8 mouse cellular contexts compared by ENCODE assay signal in the genomic region with DNA sequence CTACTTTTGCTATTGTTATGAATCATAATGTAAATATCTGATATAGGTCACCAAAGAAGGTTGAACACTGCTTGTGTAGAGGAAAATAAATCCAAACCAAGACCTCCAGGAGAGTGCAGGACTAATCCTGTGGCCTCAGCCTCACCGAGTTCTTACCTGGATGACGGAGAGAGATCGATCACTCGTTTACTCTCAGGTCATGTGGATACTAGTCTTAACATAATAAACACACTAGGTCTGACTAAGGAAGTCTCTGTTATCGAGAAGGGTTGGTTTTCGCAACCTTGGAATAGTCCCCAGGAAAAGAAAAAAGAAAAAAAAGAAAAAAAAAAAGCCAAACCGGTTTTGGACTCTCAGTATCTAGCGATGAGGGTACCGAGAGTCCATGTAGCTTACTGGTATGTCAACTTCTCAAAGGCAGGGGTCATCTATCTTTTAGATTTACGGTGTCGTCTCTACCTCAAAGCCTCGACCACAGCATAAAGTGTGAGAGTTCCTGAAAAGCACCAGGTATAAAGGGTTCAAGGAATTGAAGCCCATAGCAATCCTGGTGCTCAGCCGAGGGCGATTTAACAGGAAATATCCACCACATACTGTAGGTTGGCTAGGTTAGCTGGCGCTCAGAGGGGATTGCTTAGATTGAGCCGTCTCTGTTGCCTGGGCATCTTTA. TPM values are rescaled to one million over a fixed set of nuclear protein-coding genes. Genes with fewer than 3 reads are reported as not detected.
DNase-seq lines count a peak whose midpoint lies in the region; ATAC-seq and TF ChIP-seq lines count a peak whose summit lies in the region.

No protein-coding gene starts in this region.

- H3K9ac ChIP-seq in lung, embryonic 16.5 days (ENCODE audit: low read length), result peak overlapping the region; percentile 60
- peak overlapping the region; percentile 60 for H3K9ac ChIP-seq in limb, embryonic 12.5 days (replicated peaks)

- 17% methylated on average over 16 of the region's 16 CpGs for WGBS in lung, embryonic 16.5 days
- 41% methylated on average over 16 of the region's 16 CpGs for WGBS in limb, embryonic 12.5 days
- 42% methylated on average over 16 of the region's 16 CpGs for WGBS in olfactory bulb, adult 2 months

- no peak for DNase-seq in lung, postnatal 10 days
- no peak for DNase-seq in cerebellum, postnatal 14 days
- no peak for DNase-seq in kidney, postnatal 4 days
- DNase-seq in urinary bladder, postnatal 10 days (ENCODE audit: low spot score), result no peak

- H3K27me3 ChIP-seq in lung, embryonic 16.5 days (ENCODE audit: control insufficient read depth, insufficient read depth, low read depth, low read length), result no peaks in the 10 kb centered on the region
- H3K27me3 ChIP-seq in limb, embryonic 12.5 days, result no peaks in the 10 kb centered on the region

- ATAC-seq in lung, embryonic 16.5 days (ENCODE audit: low read depth), result peak; percentile 27
- ATAC-seq in limb, embryonic 12.5 days (ENCODE audit: insufficient number of reproducible peaks, insufficient read depth, low FRiP score, low TSS enrichment, low read depth), result no peak; the same call in 1 of the 2 replicates

- no peaks in the 10 kb centered on the region for H3K9me3 ChIP-seq in lung, embryonic 16.5 days (ENCODE audit: control insufficient read depth, low read length)
- H3K9me3 ChIP-seq in limb, embryonic 12.5 days, result no peaks in the 10 kb centered on the region

- H3K36me3 ChIP-seq in lung, embryonic 16.5 days (ENCODE audit: control insufficient read depth, insufficient read depth, low read length), result no peaks in the 10 kb centered on the region
- no peaks in the 10 kb centered on the region for H3K36me3 ChIP-seq in limb, embryonic 12.5 days

- peak overlapping the region; percentile 84 for H3K27ac ChIP-seq in lung, embryonic 16.5 days (ENCODE audit: low read length)
- peak overlapping the region; percentile 44 for H3K27ac ChIP-seq in embryonic fibroblast, embryonic 13.5 days (ENCODE audit: insufficient read depth, low read length)
- 0 out of 2 replicates have a peak overlapping the region, but pooled peaks have one; percentile 66 for H3K27ac ChIP-seq in limb, embryonic 12.5 days
- H3K27ac ChIP-seq in olfactory bulb, adult 2 months (ENCODE audit: insufficient read depth, low read depth, low read length), result peak overlapping the region; percentile 24

- peak overlapping the region; percentile 64 for H3K4me2 ChIP-seq in lung, embryonic 16.5 days (ENCODE audit: low read depth, low read length)
- H3K4me2 ChIP-seq in limb, embryonic 12.5 days, result peak overlapping the region; percentile 56

- H3K4me3 ChIP-seq in lung, embryonic 16.5 days (ENCODE audit: low read length), result peak overlapping the region; percentile 50
- peak overlapping the region; percentile 23 for H3K4me3 ChIP-seq in embryonic fibroblast, embryonic 13.5 days (ENCODE audit: insufficient read depth, low read length)
- peak overlapping the region; percentile 39 for H3K4me3 ChIP-seq in limb, embryonic 12.5 days (replicated peaks)
- peak overlapping the region; percentile 32 for H3K4me3 ChIP-seq in olfactory bulb, adult 2 months (ENCODE audit: insufficient read depth, low read depth, low read length)

- TF ChIP-seq CTCF in embryonic fibroblast, embryonic 13.5 days (IDR thresholded peaks at IDR 0.05; ENCODE audit: borderline replicate concordance, insufficient read depth, low read length), result no peak
- TF ChIP-seq CTCF in olfactory bulb, adult 2 months (IDR thresholded peaks at IDR 0.05; ENCODE audit: insufficient read depth, low read depth, low read length), result no peak

- no peak for TF ChIP-seq POLR2A in embryonic fibroblast, embryonic 13.5 days (IDR thresholded peaks at IDR 0.05; ENCODE audit: low read depth, low read length)
- TF ChIP-seq POLR2A in olfactory bulb, adult 2 months (IDR thresholded peaks at IDR 0.05; ENCODE audit: insufficient read depth, low read depth, low read length), result no peak

- H3K4me1 ChIP-seq in lung, embryonic 16.5 days (replicated peaks; ENCODE audit: control insufficient read depth, insufficient read depth, low read length), result peaks cover 16% of the 10 kb centered on the region
- H3K4me1 ChIP-seq in embryonic fibroblast, embryonic 13.5 days (ENCODE audit: control insufficient read depth, insufficient read depth, low read length), result peaks cover 3% of the 10 kb centered on the region
- H3K4me1 ChIP-seq in limb, embryonic 12.5 days (replicated peaks), result peaks cover 16% of the 10 kb centered on the region; the same call in 1 of the 2 replicates
- no peaks in the 10 kb centered on the region for H3K4me1 ChIP-seq in olfactory bulb, adult 2 months (ENCODE audit: control insufficient read depth, insufficient read depth, low read length)

RNA-seq across cellular contexts. Expression of gene Fggy, which starts 0.5 kb away (rescaled TPM):
- polyA plus RNA-seq in lung, embryonic 16.5 days (2015; fragmentation: Nextera tagmentation; extraction: Ambion mirVana), result 9.6 and 10.1 TPM in 2 replicates
- polyA plus RNA-seq in embryonic fibroblast, embryonic 13.5 days (2011; ENCODE audit: insufficient read length, low read depth, missing spikeins), result 7.6 and 9.9 TPM in 2 replicates
- polyA plus RNA-seq in limb, embryonic 12.5 days (2016; fragmentation: Nextera tagmentation; extraction: Ambion mirVana), result 9.3 and 11.0 TPM in 2 replicates
- polyA plus RNA-seq in olfactory bulb, adult 2 months (2012; ENCODE audit: insufficient read depth, insufficient read length, low replicate concordance, missing spikeins), result not detected in 2 replicates

Comparison
In these comparisons a context has a peak if more than half of its experiments do, and no peak if none do; other contexts are left out.
1. H3K27ac ChIP-seq: peak in every context shown above with its lines; median percentile 84 in lung, embryonic 16.5 days; 66 in limb, embryonic 12.5 days; 44 in embryonic fibroblast, embryonic 13.5 days; 24 in olfactory bulb, adult 2 months.